Mouse (Mus musculus) limb, embryonic 14.5 days (tissue): ENCODE data around the gene Cyp2j7. TPM values are rescaled to one million over a fixed set of nuclear protein-coding genes. Genes with fewer than 3 reads are reported as not detected.
"Not testable (repeated sequence)": the region's sequence is repeated elsewhere in the genome, so short reads cannot be mapped to it uniquely, and the experiment has no call there.

Experiments used
- ATAC-seq: fragments of 200-750 bp; cut with Nextera tagmentation; 2 replicates; pipeline ENCODE4 v1.8.0; 2017; ENCODE audit warnings: low read depth, moderate number of reproducible peaks, moderate TSS enrichment; ENCODE audit not compliant: low FRiP score
- DNase-seq: peaks from one replicate; pipeline ENCODE4 v3.0.0-alpha.2; 2015; ENCODE audit warnings: low spot score
- H3K27ac ChIP-seq: fragments of 300-500 bp; sonication (generic); replicated peaks from 2 replicates; pipeline ENCODE4 v1.5.1; 2014; ENCODE audit warnings: low read depth, mild to moderate bottlenecking, low read length, moderate library complexity, mixed read lengths
- H3K27me3 ChIP-seq: fragments of 300-500 bp; sonication (generic); 2 replicates; pipeline ENCODE4 v1.6.1; 2014; ENCODE audit warnings: low read length, mixed read lengths; ENCODE audit not compliant: control insufficient read depth, insufficient read depth
- H3K36me3 ChIP-seq: fragments of 300-500 bp; sonication (generic); 2 replicates; pipeline ENCODE4 v1.6.1; 2014; ENCODE audit warnings: mild to moderate bottlenecking, low read length, moderate library complexity, mixed read lengths; ENCODE audit not compliant: control insufficient read depth, insufficient read depth
- H3K4me1 ChIP-seq: fragments of 300-500 bp; sonication (generic); 2 replicates; pipeline ENCODE4 v1.6.1; 2014; ENCODE audit warnings: antibody characterized with exemption, low read length, mixed read lengths; ENCODE audit not compliant: control insufficient read depth, insufficient read depth
- H3K4me2 ChIP-seq: fragments of 300-500 bp; sonication (generic); replicated peaks from 2 replicates; pipeline ENCODE4 v1.6.1; 2014; ENCODE audit warnings: low read depth, mild to moderate bottlenecking, low read length, moderate library complexity; ENCODE audit not compliant: severe bottlenecking
- H3K4me3 ChIP-seq: fragments of 300-500 bp; sonication (generic); replicated peaks from 2 replicates; pipeline ENCODE4 v1.5.1; 2014; ENCODE audit warnings: low read length
- H3K9ac ChIP-seq: fragments of 300-500 bp; sonication (generic); 2 replicates; pipeline ENCODE4 v1.6.1; 2014; ENCODE audit warnings: mild to moderate bottlenecking, low read depth, low read length, moderate library complexity; ENCODE audit not compliant: severe bottlenecking
- H3K9me3 ChIP-seq: fragments of 300-500 bp; sonication (generic); 2 replicates; pipeline ENCODE4 v1.6.1; 2016; ENCODE audit warnings: low read length; ENCODE audit not compliant: control insufficient read depth
- POLR2A ChIP-seq: fragments of 200-500 bp; IDR thresholded peaks from 2 replicates; pipeline ENCODE4 v1.8.0; 2012; ENCODE audit warnings: inconsistent platforms, mild to moderate bottlenecking, moderate library complexity, borderline replicate concordance; ENCODE audit not compliant: insufficient read depth, insufficient read length; ENCODE audit errors: extremely low read depth
- WGBS: fragments of 180-500 bp; shearing (Covaris S2); extraction: QIAGEN DNeasy Blood & Tissue Kit; methylation state at CpG from one replicate; pipeline ENCODE4 v1.1.7; 2014; 5-methylcytosine and 5-hydroxymethylcytosine counted together
- polyA plus RNA-seq, 2 experiments: library from polyadenylated mRNA; depleted of rRNA in 1 of 2; stranded (reverse) in 1 of 2; unstranded in 1 of 2; fragments of >200 nt; fragmentation: Nextera tagmentation in 1 of 2; extraction: Ambion mirVana in 1 of 2; gene quantifications; 2 replicates each; pipeline versions ENCODE4 v1.2.1 to v1.2.3; 2012 to 2014

The Cyp2j7 gene
- polyA plus RNA-seq (2012; rRNA removed) (not detected in 2 replicates), polyA plus RNA-seq (2014; fragmentation: Nextera tagmentation; extraction: Ambion mirVana) (not detected in 2 replicates)

GRCm38 (mm10) chr4:96236559-96236958, at the start of gene Cyp2j7:
Cyp2j7 (minus strand) TSS chr4:96236659.
- ATAC-seq (no peak), DNase-seq (no peak)
- no peaks in the 10 kb centered on the region for H3K27me3 ChIP-seq
- H3K4me2 ChIP-seq: no peak within 1 kb of the TSS
- H3K27ac ChIP-seq: no peak within 1 kb of the TSS
- no peak for TF ChIP-seq POLR2A
- no peaks in the 10 kb centered on the region for H3K9me3 ChIP-seq
- H3K36me3 ChIP-seq: no peaks in the 10 kb centered on the region
- no peak within 1 kb of the TSS for H3K4me3 ChIP-seq
- H3K9ac ChIP-seq: no peak within 1 kb of the TSS
- 76% methylated on average over 3 of the region's 3 CpGs for WGBS
- no peaks in the 10 kb centered on the region for H3K4me1 ChIP-seq

- 61% methylated on average over 1 of the region's 1 CpGs for WGBS
- H3K27me3 ChIP-seq, H3K9me3 ChIP-seq, H3K4me1 ChIP-seq, H3K36me3 ChIP-seq, ATAC-seq, H3K27ac ChIP-seq, DNase-seq, H3K4me3 ChIP-seq, H3K4me2 ChIP-seq, H3K9ac ChIP-seq: not testable (repeated sequence)
These were observed 40.4 kb upstream of the Cyp2j7 start for GRCm38 (mm10) chr4:96276896-96277295.

GRCm38 (mm10) chr4:96273907-96274306, 37.4 kb upstream of the Cyp2j7 start:
- Histone ChIP-seq H3K27ac (no peak overlapping the region), H3K9me3 (no peaks in the 10 kb centered on the region), H3K4me2 (no peak overlapping the region), H3K9ac (no peak overlapping the region), H3K4me3 (no peak overlapping the region), H3K36me3 (no peaks in the 10 kb centered on the region), H3K4me1 (no peaks in the 10 kb centered on the region), H3K27me3 (no peaks in the 10 kb centered on the region)
- DNase-seq: peak; percentile 60
- no peak for TF ChIP-seq POLR2A
- ATAC-seq: no peak

- Histone ChIP-seq H3K9ac (no peak overlapping the region), H3K9me3 (no peaks in the 10 kb centered on the region), H3K4me3 (no peak overlapping the region), H3K36me3 (no peaks in the 10 kb centered on the region), H3K4me2 (no peak overlapping the region), H3K4me1 (no peaks in the 10 kb centered on the region), H3K27me3 (no peaks in the 10 kb centered on the region), H3K27ac (no peak overlapping the region)
- DNase-seq: no peak
- WGBS: 59% methylated on average over 1 of the region's 1 CpGs
- ATAC-seq: no peak
- TF ChIP-seq POLR2A: no peak
These were observed 39.8 kb downstream of the Cyp2j7 start for GRCm38 (mm10) chr4:96196701-96197100.

GRCm38 (mm10) chr4:96189321-96189720, 47.1 kb downstream of the Cyp2j7 start:
- not testable (repeated sequence) for H3K9me3 ChIP-seq, H3K36me3 ChIP-seq, H3K4me2 ChIP-seq, DNase-seq, H3K27ac ChIP-seq, H3K9ac ChIP-seq, H3K4me1 ChIP-seq, H3K4me3 ChIP-seq, H3K27me3 ChIP-seq, ATAC-seq
- WGBS: 90% methylated on average over 5 of the region's 5 CpGs

- H3K4me3 ChIP-seq, H3K36me3 ChIP-seq, H3K9ac ChIP-seq, DNase-seq, H3K27ac ChIP-seq, H3K4me2 ChIP-seq, H3K9me3 ChIP-seq, H3K27me3 ChIP-seq, ATAC-seq, H3K4me1 ChIP-seq: not testable (repeated sequence)
- 87% methylated on average over 2 of the region's 2 CpGs for WGBS
These were observed 47.8 kb downstream of the Cyp2j7 start for GRCm38 (mm10) chr4:96188671-96189070.

GRCm38 (mm10) chr4:96188146-96188545, 48.3 kb downstream of the Cyp2j7 start:
- H3K4me2 ChIP-seq, ATAC-seq, H3K27ac ChIP-seq, H3K36me3 ChIP-seq, H3K4me3 ChIP-seq, H3K27me3 ChIP-seq, H3K9me3 ChIP-seq, DNase-seq, H3K4me1 ChIP-seq, H3K9ac ChIP-seq: not testable (repeated sequence)
- WGBS: 90% methylated on average over 2 of the region's 2 CpGs

- H3K4me3 ChIP-seq, H3K4me1 ChIP-seq, ATAC-seq, H3K27ac ChIP-seq, H3K4me2 ChIP-seq, H3K36me3 ChIP-seq, H3K9ac ChIP-seq, H3K27me3 ChIP-seq, H3K9me3 ChIP-seq, DNase-seq: not testable (repeated sequence)
- WGBS: 90% methylated on average over 2 of the region's 2 CpGs
These were observed 51.7 kb downstream of the Cyp2j7 start for GRCm38 (mm10) chr4:96184716-96185115.
